Mouse (Mus musculus): Measurements from ENCODE around the gene Zmiz1. TPM values are rescaled to one million over a fixed set of nuclear protein-coding genes. Genes with fewer than 3 reads are reported as not detected.

Zmiz1 gene
- polyA plus RNA-seq, 1 experiment, result 63.7 TPM

DNA sequence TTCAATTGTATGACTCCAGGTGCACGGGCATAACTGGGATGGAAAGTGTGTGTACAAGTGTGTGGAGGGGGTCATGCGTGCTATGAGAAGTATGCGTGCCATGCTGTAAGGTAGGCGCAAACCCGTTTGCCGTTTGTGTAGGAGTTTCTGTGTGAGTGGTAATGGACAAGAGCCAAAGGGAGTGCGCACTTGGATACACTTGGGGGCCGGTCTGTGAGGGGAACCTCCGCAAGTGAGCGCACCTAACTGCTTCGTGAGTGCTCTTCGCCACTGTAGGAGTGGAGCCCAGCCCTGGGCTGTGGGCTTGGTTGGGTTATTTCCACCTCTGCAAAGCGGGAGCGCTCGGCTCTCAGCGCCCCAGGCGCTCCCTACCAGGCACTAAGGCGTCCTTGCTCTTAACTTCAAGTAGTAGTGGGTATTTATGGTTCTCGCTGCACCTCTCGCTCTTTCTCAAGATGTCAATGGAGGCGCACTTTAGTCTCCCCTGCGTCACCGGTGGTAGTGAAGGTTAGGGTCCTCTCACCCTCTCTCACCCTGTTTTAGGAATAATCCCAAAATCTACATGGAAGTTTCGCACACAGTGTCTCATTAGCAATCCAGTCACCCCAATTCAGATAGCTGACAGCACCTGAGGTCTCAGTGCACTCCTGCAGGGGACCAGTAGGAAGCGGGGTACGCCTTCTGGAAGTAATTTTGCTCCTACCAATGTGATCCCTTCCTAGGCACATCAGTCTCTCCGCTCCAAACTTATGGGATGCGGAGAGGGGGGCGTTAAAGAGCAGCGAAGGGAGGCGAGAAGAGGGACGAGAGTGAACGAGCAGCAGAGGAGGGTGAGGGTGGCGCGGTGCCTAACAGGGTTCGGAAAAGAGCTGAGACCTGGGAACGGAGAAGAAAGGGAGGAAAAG lies 622 bp upstream of the Zmiz1 start:
- H3K4me1 ChIP-seq (ENCODE audit: control insufficient read depth, insufficient read depth, low read length), result peaks cover 28% of the 10 kb centered on the region
- peak overlapping the region; percentile 84 for H3K4me3 ChIP-seq (replicated peaks; ENCODE audit: insufficient read depth, low read depth, low read length)
- H3K27me3 ChIP-seq (ENCODE audit: control insufficient read depth, insufficient read depth, low read length), result no peaks in the 10 kb centered on the region
- WGBS, result under 1% methylated on average over 37 of the region's 37 CpGs
- TF ChIP-seq CTCF (IDR thresholded peaks at IDR 0.05; ENCODE audit: borderline replicate concordance, insufficient read depth, low read depth, low read length) (no peak), POLR2A (IDR thresholded peaks at IDR 0.05; ENCODE audit: borderline replicate concordance, insufficient read depth, low read length) (no peak)
- peak; percentile 67 to 78 for DNase-seq
- H3K27ac ChIP-seq (ENCODE audit: insufficient read depth, low read length), result peak overlapping the region; percentile 92

DNA sequence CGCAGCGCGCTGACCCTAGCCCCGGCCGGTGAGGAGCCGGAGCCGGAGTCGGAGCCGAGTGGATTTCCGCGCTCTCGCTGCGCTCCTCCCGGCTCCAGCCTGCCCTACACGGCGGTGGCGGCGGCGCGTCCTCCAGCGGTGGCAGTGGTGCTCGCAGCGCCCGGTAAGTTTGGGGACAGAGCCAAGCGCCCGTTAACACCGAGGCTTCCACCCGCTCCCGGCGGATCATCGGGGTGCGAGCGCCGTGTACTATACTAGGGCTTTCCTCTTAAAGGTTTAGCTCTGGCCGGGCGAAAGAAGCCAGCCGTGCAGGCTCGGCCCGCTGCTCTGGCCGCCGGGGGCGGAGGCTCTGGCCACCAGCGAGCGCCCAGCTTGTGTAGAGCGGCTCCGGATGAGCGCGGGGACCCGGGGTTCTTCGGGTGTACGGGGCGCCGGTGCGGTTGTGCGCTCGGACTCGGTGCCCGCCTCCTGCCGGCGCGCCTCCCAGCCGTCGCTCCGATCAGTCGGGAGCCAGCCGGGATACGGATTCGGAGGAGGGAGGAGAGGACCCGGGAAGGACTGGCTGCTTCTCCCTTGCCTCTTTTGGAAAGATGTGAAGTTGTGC lies 511 bp downstream of the Zmiz1 start:
- TF ChIP-seq CTCF (IDR thresholded peaks at IDR 0.05; ENCODE audit: borderline replicate concordance, insufficient read depth, low read depth, low read length) (no peak), POLR2A (IDR thresholded peaks at IDR 0.05; ENCODE audit: borderline replicate concordance, insufficient read depth, low read length) (no peak)
- H3K27me3 ChIP-seq (ENCODE audit: control insufficient read depth, insufficient read depth, low read length), result no peaks in the 10 kb centered on the region
- H3K4me1 ChIP-seq (ENCODE audit: control insufficient read depth, insufficient read depth, low read length), result peaks cover 28% of the 10 kb centered on the region
- under 1% methylated on average over 69 of the region's 69 CpGs for WGBS
- peak in 1 of 2 experiments; percentile 61 for DNase-seq
- H3K27ac ChIP-seq (ENCODE audit: insufficient read depth, low read length), result peak overlapping the region; percentile 95
- H3K4me3 ChIP-seq (replicated peaks; ENCODE audit: insufficient read depth, low read depth, low read length), result peak overlapping the region; percentile 84

DNA sequence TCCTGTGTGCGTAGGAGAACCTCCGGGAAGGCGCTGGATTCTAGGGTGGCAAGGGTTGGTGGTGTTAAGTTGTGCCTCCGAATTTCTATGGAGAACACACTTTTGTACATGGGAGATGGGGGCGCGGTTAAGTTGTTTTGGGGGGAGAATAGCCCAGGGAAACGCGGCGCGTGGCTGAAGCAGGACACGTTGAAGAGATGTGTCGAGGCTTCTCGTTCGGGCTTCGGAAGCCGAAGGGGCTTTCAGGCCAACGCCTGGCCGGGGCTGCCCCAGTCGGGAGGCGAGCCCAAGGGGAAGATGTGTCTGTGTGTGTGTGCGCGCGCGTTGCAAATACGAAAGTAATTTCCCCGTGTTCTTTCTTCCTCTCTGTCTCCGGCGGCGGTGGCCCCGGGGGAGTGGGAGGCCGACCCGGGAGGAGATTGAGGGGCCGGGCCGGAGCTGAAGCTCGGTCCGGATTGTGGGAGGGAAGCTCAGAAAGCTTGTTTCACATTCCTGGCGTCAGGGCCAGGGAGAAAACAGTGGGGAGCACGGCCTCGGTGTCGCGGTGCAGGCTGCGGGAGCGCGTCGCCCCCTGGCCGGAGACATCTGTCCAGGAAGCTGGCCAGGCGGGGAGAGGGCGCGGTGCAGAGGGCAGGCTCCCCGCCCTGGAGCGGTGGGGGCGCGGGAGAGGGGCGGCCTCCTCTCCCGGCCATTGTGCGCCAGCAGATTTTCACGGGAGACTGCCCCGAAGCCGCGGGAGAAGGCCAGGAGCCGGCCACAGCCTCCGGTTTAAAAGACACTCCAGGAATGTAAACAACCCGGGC lies 1.2 kb downstream of the Zmiz1 start:
- under 1% methylated on average over 63 of the region's 63 CpGs for WGBS
- Histone ChIP-seq H3K4me3 (replicated peaks; ENCODE audit: insufficient read depth, low read depth, low read length) (peak overlapping the region; percentile 84), H3K4me1 (ENCODE audit: control insufficient read depth, insufficient read depth, low read length) (peaks cover 31% of the 10 kb centered on the region), H3K27me3 (ENCODE audit: control insufficient read depth, insufficient read depth, low read length) (no peaks in the 10 kb centered on the region), H3K27ac (ENCODE audit: insufficient read depth, low read length) (peak overlapping the region; percentile 95)
- peak; percentile 78 to 80 for DNase-seq
- TF ChIP-seq CTCF (IDR thresholded peaks at IDR 0.05; ENCODE audit: borderline replicate concordance, insufficient read depth, low read depth, low read length), result no peak

DNA sequence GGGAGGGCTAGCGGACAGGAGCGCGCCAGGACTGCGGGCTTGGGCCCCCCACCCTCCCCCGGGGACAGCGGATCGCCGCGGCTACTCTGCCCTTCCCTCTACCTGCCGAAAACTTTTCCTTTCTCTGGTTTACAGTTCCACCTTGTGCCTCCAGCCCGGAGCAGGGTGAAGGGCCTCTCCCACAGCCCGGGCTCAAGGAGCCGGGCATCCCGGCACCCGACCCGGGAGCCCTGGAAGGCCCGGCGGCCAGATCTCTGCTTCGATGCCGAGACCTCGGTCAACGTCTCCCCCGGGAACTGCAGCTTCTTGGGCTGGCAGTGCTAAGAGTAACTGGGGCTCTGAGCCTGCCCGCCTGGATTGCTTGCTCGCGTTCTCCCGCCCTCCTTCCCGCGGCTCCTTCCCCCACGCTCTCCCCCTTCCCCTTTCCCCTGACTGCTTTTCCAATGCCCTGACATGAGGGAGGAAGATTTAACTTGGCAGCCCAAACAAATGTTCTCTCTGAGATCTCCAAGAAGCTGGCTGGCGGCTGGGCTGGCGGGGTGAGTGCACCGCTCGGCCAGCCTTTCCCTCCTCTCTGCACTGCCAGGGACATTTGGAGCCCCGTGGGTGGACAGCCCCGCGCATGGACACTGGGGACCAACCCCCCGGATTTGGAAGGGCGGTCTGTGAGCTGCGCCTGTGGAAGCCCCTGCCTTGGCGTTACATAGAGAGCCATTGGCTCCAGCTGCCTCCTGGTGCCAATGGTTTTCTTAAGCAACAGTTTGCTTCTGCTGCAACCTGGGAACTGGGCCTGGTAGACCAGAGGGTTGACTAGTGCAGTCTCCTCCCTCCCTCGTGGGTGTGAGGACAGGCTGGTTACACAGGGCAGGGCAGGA lies 2.1 kb downstream of the Zmiz1 start:
- DNase-seq, result peak; percentile 79 to 80
- Histone ChIP-seq H3K27me3 (ENCODE audit: control insufficient read depth, insufficient read depth, low read length) (no peaks in the 10 kb centered on the region), H3K27ac (ENCODE audit: insufficient read depth, low read length) (peak overlapping the region; percentile 95), H3K4me3 (replicated peaks; ENCODE audit: insufficient read depth, low read depth, low read length) (peak overlapping the region; percentile 84), H3K4me1 (ENCODE audit: control insufficient read depth, insufficient read depth, low read length) (peaks cover 34% of the 10 kb centered on the region)
- 1% methylated on average over 42 of the region's 42 CpGs for WGBS
- TF ChIP-seq POLR2A (IDR thresholded peaks at IDR 0.05; ENCODE audit: borderline replicate concordance, insufficient read depth, low read length) (no peak; the same call in 1 of the 2 replicates), CTCF (IDR thresholded peaks at IDR 0.05; ENCODE audit: borderline replicate concordance, insufficient read depth, low read depth, low read length) (no peak)

DNA sequence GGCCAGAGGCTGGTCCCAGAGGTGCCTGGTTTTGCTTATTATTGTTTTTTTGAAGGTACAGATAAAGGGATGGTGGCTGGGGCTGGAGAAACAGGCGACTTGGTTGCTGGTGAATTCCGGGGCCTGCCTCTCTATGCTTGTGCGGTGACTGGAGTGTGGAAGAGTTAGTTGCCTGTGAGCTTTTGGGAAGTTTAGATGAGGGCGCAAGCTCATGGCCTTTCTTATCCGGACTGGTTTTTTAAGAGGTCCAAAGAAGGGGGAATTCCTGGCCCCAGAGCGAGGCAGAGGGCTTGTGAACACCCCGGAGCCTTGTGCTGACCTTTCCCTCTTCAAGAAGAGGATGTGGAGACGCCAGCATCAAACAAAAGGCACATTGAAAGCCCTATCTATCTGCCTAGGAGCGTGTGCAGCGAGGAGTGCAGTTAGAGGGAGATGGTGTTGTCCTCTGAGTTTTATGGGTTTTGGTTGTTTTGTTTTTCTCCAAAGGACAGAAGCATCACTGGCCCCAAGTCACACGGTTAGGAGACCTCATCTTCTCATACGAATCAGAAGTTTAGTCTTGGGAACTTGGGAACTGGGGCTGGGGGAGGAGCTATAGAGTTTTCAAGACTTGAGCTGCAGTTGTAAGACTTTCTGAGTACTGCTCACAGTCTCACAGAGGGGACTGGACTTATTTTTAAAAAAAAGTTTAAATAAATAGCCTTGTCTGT lies 2.8 kb downstream of the Zmiz1 start:
- Histone ChIP-seq H3K27ac (ENCODE audit: insufficient read depth, low read length) (peak overlapping the region; percentile 47; the same call in 1 of the 2 replicates), H3K4me1 (ENCODE audit: control insufficient read depth, insufficient read depth, low read length) (peaks cover 37% of the 10 kb centered on the region), H3K4me3 (replicated peaks; ENCODE audit: insufficient read depth, low read depth, low read length) (peak overlapping the region; percentile 84), H3K27me3 (ENCODE audit: control insufficient read depth, insufficient read depth, low read length) (no peaks in the 10 kb centered on the region)
- DNase-seq, result no peak
- TF ChIP-seq POLR2A (IDR thresholded peaks at IDR 0.05; ENCODE audit: borderline replicate concordance, insufficient read depth, low read length), result no peak
- 7% methylated on average over 12 of the region's 12 CpGs for WGBS

DNA sequence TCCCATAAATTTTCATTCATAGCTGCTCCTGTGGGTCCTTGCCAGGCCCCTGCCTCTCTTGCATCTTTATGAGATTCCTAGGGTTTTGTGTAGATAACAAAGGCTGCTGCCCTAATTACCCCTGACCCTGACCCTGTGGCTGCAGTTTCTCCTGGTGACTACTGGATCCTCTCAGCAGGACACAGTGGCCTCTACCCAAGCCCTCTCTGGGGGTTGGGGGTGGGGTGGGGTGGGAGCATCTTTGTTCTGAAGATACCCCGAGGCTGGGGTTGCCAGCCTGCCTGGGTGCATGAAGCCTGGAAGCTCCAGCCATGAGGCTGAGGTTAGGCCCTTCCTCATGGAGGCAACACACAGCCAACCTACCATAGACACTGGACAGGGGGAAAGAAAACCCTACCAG lies 4.0 kb downstream of the Zmiz1 start:
- Histone ChIP-seq H3K27ac (ENCODE audit: insufficient read depth, low read length) (no peak overlapping the region), H3K4me3 (replicated peaks; ENCODE audit: insufficient read depth, low read depth, low read length) (no peak overlapping the region), H3K4me1 (ENCODE audit: control insufficient read depth, insufficient read depth, low read length) (peaks cover 45% of the 10 kb centered on the region), H3K27me3 (ENCODE audit: control insufficient read depth, insufficient read depth, low read length) (no peaks in the 10 kb centered on the region)
- DNase-seq, result peak; percentile 30 to 31
- 0% methylated on average over 1 of the region's 1 CpGs for WGBS
- TF ChIP-seq CTCF (IDR thresholded peaks at IDR 0.05; ENCODE audit: borderline replicate concordance, insufficient read depth, low read depth, low read length), result no peak
- TF ChIP-seq POLR2A (IDR thresholded peaks at IDR 0.05; ENCODE audit: borderline replicate concordance, insufficient read depth, low read length), result no peak

Measured in cerebellum, adult 2 months (tissue).